Mouse (Mus musculus): ENCODE data around the gene Rnf227.

GRCm38 (mm10) chr11:69327157-69327442 is 13.2 kb upstream of the Rnf227 start:
- TF ChIP-seq CTCF (IDR thresholded peaks at IDR 0.05; ENCODE audit: insufficient read depth, low read depth, low read length) (peak; percentile 20; the same call in 1 of the 2 replicates), POLR2A (IDR thresholded peaks at IDR 0.05; ENCODE audit: insufficient read depth, low read depth, low read length) (no peak)

Measured in olfactory bulb, adult 2 months (tissue).